Mouse (Mus musculus) left cerebral cortex, postnatal 10 days (tissue): ENCODE measurements around the gene Zfp277. TPM values are rescaled to one million over a fixed set of nuclear protein-coding genes. Genes with fewer than 3 reads are reported as not detected.

ENCODE experiments used
- DNase-seq, 2 experiments: peaks; one replicate each; pipeline ENCODE4 v3.0.0; 2021 to 2022; ENCODE audit warnings: low spot score in 2 of 2, mixed read lengths in 1 of 2; ENCODE audit errors: extremely low spot score in 1 of 2
- intact Hi-C: fragments of 180-260 bp; cut with DNase I; formaldehyde crosslinking; loops from one replicate; pipeline ENCODE4 v1.15.1; 2025
- total RNA-seq, 2 experiments: library from RNA; stranded (reverse); gene quantifications; 2 replicates each; pipeline ENCODE4 v1.2.3; 2021

The Zfp277 gene
- total RNA-seq, 2 experiments from 2014 or later = 22.8 to 25.0 TPM

DNA sequence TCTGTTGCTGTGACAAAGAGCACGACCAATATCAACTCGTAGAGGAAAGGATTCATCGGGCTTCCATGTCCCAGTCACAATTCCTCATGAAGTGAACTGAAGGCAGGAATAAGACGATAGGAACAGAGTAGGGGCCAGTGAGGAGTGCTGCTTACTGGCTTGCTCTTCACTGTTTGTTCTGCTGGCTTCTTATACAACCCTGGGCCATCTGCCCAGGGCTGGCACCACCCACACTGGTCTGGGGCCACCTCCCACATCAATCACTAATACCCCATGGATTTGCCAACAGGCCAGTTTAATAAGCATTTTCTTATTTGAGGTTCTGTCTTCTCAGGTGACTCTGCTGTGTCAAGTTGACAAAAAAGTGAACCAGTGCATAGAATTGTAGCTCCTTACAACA is 60.4 kb downstream of the Zfp277 start:
- no peak for DNase-seq
- intact Hi-C loops = no loop called here

DNA sequence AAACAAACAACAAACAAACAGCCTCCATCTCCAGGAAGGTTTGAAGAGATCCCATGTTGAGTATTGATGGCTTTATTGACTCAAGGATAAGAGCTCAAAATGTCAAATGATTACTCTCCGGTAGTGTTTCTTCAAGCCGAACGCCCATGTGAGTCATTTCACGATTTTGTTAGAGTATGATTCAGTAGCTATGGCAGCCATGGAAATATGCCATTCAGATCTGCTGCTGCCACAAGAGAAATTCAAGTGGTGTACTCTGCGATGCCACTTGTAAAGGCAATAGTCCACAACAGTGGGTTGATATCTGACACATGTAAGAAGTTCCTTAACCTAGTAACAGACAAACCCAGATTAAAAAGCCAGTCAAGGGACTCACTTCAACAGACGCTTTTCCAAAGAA is 62.0 kb downstream of the Zfp277 start:
- intact Hi-C loops = no loop called here
- DNase-seq = no peak

DNA sequence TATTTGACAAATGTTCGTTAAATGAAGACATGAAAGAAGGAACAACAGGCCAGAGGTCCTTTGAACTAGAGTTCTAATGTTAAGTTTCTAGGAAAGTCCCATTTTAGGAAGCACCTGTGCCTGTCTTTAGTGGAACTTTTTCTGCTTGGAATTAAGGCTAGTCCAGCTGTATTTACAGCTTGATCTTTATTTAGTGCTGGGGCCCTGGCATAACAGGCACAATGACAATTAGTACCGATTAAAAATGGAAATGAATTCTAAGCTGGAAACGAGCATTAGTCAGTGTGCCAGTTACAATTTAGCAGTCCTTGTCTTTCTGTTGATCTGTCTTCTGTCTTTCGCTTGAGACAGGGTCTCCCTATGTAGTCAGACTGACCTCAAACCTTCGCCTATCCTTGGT is 63.2 kb downstream of the Zfp277 start:
- no peak for DNase-seq
- intact Hi-C loops = no loop called here

DNA sequence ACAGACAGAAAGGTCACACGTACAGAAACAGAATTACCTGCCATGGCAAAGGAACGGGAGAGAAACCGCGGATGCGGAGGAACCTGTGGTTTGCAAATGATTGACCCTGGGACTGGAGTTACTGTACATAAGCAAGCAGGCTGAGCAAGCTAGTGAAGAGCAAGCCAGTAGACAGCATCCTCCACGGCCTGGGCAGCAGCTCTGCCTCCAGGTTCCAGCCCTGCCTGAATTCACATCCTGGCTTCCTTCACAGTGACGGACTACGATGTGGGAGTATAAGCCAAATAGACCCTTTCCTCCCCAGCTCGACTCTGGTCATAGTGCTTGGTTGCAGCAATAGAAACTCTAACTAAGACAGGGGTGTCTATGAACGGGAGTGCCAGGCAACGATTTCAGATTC is 63.9 kb downstream of the Zfp277 start:
- DNase-seq = no peak
- intact Hi-C loops = no loop called here

DNA sequence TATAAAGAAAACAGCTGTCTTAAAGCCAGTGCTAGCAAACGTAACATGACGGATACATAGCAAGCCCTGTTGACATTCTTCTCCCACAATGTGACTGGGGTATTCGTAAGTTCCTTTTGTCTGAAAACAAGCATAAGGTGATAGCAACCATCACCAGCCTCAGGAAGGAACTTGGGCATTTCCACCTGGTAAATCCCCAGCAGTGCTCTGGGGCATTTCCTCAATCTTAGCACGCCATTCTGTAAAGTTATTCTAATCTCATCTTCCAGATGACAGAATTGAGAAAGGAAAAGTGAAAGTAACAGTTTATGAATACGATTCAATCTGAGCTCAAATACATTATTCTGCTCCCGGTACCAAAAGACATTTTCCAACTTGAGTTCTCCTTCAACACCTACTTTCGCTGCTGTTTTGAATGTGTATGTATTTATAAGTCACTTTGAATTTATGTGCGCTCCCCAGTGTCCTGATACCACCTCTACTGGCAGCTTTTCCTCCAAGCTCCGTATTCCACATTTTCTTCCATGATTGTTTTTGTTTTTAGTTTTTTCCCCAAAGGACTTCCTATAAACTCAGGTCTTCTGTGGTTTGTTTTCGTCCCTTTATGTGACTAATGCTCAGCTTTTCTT is 64.4 kb downstream of the Zfp277 start:
- no peak for DNase-seq
- intact Hi-C loops = no loop called here

DNA sequence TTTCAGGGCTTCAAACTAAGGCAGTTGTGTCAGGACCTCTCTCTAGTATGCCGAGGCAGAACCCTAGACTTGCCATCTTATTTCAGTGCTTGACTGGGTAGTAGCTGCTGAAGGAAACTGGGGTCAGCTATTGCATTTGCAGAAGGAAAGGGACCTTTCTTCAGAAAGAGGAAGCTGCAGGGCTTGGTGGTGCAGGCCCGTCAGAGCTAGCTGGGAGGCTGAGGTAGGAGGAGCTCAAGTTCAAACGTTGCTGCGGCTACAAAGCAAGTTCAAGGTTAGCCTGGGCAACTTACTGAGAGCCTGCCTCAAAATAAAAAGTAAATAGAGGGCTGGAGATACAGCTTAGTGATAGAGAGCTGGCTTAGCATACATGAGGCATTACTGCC is 66.2 kb downstream of the Zfp277 start:
- intact Hi-C loops = no loop called here
- no peak for DNase-seq

DNA sequence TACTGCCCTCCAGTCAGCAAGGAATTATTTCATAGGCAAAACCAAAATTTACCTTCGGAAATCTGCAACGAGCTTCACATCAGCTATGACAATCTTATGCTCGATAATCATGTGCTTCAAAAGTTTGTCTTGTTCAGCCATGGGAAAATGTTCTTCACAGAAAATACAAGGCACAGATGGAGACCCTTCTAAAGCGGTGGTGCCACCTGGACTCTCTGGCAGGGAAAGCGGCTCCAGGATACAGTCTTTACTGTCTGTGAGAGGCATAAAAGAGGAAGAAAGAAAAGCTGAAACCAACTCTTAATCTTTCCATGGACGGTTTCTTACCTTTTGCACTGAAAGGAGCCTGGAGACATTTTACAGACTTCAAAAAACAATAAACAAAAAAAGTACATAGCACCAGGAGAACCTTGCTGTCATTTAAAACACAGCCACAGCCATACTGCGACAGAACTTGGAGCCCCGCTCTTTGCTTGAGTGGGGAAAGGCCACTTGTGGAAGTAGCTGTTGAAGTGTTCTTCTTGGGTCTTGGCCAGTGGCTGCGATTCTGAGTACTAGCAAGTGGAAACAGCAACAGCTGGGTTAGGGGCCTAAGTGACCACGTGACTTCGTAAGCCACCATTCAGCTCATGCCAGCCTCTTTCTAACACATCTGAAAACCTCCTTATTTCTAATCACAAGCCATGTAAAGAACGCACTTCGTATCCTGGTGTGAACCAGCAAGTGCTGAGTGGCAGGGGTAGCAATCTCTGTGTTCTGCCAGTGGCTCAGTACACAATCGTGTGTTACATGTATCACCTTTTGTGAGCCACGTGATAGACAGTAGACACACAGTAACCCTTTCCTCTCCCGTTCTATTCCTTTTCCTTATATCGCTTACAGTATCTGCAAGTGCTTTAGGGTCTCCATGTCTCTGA is 66.8 kb downstream of the Zfp277 start:
- DNase-seq = no peak
- intact Hi-C loops = no loop called here

DNA sequence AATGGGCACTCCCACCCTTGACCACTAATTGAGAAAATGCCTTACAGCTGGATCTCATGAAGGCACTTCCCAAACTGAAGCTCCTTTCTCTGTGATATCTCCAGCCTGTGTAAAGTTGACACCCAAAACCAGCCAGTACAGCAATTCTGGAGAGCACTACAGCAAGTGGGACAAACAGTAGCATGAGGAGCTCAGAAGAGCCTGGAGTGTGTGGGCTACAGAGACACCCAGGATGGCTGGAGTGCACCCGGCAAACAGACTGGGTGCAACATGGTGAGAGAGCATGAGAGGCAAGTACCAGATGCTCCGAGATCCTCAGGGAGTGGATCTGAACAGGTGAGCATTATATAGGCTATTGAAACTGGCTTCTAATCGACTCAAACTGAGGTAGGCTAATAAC is 93.8 kb downstream of the Zfp277 start:
- DNase-seq = no peak

DNA sequence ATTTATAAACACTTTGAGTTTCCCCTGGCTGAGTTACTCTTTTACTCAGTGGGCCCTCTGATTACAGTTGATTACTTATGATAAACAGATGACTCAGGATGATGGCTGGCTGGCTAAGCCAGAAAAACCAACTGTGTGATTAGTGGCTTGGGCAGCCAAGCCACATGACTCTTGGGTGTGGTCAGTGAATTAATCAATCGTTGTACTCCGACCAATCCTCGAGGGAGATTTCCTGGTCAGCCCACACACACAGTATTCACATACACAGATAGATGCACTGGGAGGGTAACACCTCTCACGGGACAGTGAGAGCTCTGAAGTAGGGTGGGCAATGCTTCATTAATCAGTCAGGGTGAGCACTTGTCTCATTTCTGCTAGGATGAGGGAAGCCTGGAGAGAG is 97.5 kb downstream of the Zfp277 start:
- no peak for DNase-seq
- intact Hi-C loops = no loop called here

More for the DNA sequence above, 93.8 kb downstream of the Zfp277 start:
- intact Hi-C loops = no loop called here

DNA sequence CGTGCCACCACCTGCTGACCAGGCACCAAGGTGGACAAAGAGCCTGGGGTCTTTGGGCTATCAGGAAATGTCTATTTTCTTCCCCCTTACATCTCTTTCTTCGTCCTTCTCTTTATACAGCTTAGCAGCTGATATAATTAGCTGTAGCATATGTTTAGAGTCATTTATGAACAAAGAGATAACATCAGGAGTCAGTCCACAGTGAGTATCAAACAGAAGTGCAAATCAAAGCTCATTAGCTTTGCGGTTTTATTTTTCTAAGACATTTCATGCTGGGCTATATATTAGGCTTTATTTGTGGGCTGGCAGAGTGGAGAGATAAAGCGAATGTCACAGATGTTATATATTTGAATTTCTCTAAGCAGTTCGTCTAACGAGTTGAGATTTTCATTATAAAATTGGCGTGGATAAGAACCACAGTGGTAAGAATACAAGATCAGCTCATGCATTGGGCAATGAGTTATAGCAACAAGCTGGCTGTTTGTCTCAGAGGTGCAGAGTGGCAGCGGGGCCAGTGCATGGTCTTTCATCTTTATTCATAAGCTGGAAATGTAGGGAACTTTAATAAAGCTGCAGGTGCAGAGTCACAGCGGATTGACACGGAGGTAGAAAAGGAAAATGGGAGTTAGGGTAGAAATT is 98.5 kb downstream of the Zfp277 start:
- DNase-seq = no peak

DNA sequence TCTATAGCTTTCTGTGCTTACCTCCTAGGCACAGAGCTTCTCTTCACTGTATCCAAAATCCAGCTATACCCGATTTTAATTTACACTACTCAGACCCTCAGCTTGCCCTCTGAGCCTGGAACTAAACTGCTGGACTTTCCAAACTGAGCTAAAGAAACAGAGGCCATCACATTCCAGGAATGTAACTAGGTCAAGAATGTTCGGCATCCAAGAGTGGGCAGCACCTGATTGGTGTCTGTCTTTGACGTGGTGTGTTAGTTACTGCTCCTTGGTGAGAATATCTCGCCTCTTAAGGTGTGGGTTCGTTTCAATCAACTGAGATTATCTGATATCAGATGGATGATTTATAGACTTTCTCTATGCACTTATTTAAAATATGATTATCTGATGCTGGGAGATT is 104.3 kb downstream of the Zfp277 start:
- intact Hi-C loops = no loop called here
- DNase-seq = no peak

More for the DNA sequence above, 98.5 kb downstream of the Zfp277 start:
- intact Hi-C loops = no loop called here

DNA sequence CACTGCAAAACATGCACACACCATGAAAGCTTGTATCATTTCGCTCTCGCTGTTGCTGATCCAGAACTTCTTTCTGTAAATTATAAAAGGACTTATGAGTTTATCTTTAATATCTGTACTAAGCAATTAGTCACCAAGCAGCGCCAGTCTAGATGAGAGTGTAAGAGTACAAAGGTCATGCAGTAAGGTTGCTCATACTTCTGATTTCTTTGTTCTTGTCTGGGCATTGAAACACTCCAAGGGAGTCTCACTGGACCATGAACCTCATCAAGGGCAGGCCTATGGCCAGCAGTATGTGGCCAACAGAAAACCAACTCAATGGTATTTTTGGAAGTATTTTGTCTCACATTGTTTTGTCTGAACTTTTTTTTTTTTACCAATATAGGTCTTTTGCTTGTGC is 110.4 kb downstream of the Zfp277 start:
- no peak for DNase-seq
- intact Hi-C loops = no loop called here

DNA sequence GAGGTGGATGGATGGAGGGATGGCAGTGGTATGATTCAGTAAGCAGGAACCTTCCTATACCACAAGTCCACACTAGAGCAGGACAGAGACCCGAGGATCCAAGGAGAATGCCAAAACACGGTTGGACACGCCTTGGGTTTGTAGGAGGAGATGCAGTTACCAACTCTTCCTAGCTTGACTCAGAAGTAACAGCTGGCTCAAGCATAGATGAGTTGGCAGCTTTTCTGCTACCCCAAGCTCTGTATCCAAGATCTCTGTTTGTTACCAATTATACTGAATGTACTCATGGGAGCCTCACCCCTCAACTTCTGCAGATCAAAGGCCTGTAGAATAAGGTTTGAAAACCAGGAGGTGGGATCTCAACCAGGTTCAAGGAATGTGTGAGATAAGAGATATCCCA is 114.2 kb downstream of the Zfp277 start:
- DNase-seq = no peak
- intact Hi-C loops = no loop called here

DNA sequence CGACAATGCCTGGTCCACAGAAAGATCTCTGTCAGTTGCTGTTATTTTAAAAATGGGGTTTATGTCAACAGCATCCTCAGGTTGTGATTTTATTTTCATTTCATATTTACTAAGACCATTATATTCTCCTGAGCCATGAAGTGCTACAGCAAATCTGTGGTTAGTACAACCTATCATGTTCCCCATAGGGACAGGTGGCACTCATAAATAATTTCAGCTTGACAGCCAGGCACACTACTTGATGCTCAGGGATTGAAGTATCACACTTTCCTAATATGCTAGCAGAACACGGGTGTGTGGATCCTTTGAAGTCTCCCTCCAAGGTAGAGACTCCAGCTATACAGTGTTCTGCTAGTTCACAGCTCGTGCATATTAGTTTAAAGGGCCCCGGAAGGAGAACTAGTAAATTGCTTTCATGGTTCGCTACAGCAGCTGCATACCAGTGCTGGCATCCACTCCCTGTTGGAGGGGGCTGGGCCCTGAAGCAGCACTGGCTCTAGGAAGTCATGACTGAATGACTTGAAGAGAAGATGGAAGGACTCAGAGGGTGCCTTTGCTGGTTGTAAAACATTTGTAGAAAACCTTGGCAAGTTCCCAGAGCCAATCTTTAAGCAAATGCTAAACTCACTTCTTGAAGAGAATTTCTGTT is 118.6 kb downstream of the Zfp277 start:
- intact Hi-C loops = no loop called here
- DNase-seq = no peak

DNA sequence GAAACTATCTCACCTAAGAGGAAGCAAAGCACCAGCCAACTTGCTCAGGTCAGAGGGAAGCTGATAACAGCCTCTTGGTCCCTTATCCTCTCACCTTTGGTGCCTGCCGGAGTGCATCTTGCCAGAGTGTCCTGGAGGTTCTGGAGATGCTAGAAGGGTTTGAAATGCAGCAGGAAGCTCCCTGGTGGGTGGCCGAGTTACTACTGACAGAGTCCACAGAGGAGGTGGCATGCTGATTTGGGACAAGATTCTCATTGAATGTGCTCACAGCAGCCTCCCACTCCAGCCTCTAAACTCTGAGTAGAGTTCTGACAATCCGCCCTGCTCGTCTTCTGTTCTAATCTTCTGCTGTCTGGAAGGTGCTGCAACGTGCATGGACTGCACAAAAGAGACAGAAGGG is 120.1 kb downstream of the Zfp277 start:
- intact Hi-C loops = no loop called here
- DNase-seq = no peak

DNA sequence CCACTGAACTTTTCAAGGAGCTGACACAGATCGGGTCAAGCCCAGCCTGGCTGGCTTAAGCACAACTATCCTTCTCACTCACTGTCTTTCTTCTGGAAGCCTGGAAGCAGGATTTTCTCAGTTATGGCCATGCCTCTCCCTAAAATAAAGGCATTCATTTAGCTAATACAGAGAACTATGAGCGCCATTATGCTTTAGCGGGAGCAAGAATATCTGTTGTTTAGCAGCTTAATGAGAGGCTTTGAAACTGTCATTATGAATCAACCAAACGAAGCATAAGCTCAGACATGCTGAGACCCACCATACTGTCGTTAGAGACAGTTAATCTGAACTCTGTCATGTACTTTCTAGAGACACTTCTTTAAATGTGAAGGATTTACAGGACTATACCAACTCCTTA is 120.9 kb downstream of the Zfp277 start:
- intact Hi-C loops = no loop called here
- DNase-seq = no peak

DNA sequence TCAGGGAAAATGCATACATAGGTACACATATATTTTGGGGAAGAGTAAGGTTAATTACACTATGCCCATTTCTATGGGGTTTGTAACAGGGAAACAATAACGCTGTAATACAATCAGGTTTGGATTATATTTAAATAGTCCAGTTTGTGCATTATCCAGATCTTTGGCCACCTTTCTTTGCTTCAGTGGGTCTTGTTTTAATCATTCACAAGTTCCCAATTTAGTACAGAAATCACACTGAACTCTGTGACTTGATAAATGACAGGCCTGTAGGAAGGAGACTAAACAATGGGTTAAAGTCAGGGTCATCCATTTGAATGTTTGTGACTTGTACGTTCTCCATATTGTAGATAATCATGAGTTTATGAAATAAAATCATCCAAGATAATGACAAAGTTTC is 130.6 kb downstream of the Zfp277 start:
- DNase-seq = no peak
- intact Hi-C loops = no loop called here

DNA sequence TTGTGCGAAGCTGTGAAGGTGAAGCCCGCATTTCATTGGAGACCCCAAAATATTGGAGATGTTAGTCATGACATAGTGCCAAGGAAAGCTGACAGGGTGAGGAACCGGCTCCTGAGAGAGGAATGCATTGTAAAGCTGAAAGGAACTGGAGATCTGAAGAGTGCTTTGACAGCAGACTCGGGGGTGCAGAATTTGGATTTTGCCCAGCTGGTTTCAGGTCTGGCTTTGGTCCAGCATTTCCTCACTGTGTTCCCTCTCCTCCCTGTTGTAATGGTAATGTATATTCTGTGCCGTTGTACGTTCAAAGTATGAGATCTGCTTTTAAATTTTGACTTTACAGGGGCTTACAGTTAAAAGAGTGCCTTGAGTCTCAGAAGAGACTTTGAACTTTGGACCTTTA is 141.7 kb downstream of the Zfp277 start:
- intact Hi-C loops = no loop called here
- DNase-seq = no peak

DNA sequence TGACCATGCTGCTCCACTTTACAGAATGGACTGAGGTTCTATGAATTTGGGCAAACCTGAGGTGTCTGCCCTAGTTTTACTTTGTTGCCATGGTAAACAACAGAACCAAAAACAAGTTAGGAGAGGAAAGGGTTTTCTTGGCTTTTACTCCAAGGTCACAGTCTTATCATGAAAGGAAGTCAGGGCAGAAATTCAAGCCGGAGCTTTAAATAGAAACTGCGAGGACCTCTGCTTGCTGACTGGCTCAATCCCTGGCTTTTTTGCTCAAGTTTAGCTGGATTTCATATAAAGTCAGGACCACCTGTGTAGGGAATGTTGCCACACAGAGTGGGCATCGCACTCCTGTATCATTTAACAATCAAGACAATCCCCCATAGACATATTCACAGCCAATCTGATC is 147.1 kb downstream of the Zfp277 start:
- no peak for DNase-seq
- intact Hi-C loops = no loop called here

DNA sequence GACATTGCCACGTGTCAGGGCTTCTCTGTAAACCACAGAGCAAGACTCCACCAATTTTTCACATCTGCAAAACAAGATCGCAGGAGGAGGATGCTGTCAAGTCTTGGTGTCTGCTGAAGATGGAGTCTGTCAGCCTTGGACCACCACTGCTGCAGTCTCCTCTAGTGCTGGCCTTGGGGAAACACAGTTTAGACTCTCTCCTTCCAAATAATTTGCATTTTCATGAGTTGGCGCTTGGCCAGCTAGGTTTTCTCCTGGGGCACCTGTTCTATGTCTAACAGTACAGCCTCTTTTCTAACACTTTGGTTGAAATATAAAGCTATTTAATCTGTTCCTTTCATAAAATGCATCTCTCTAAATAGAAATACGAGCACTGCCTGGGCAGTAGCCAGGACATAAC is 159.2 kb downstream of the Zfp277 start:
- intact Hi-C loops = no loop called here
- no peak for DNase-seq
